In genomic region chr10:77082453-77082852, GRCm38 (mm10) we compare ENCODE assay signal across 8 mouse cellular contexts. TPM values are rescaled to one million over a fixed set of nuclear protein-coding genes. Genes with fewer than 3 reads are reported as not detected.
DNase-seq lines count a peak whose midpoint lies in the region; ATAC-seq and TF ChIP-seq lines count a peak whose summit lies in the region.
"Had no signal": no experiment of that assay in that cellular context is flagged by ENCODE, and none has a peak within 500 bp of the region (broad histone marks: within the 10 kb centered on the region; RNA-seq: fewer than 3 reads in every experiment).

No protein-coding gene starts in this region.

- no peak overlapping the region for H3K27ac ChIP-seq in ES-E14 (ENCODE audit: insufficient read depth, low read depth, low read length, poor library complexity, severe bottlenecking)
- H3K27ac ChIP-seq in cortical plate, adult 2 months (ENCODE audit: insufficient read depth, low read length): no peak overlapping the region
- H3K27ac ChIP-seq in small intestine, adult 2 months (ENCODE audit: insufficient read depth, low read depth, low read length): no peak overlapping the region

- H3K27me3 ChIP-seq in small intestine, adult 2 months (ENCODE audit: control insufficient read depth, insufficient read depth, low read length): no peaks in the 10 kb centered on the region
- H3K27me3 ChIP-seq: megakaryocyte, embryonic 14.5 days had no signal

- peak; percentile 74 for DNase-seq in ES-E14 (ENCODE audit: low read depth, low spot score)
- peak; percentile 79 to 82 for DNase-seq in adrenal gland, adult 18-20 months (ENCODE audit: low spot score in 2 of 2)
- peak; percentile 80 to 86 for DNase-seq in heart, postnatal 10 days
- DNase-seq in layer of hippocampus, postnatal 36 days: peak; percentile 66 to 76

- H3K9ac ChIP-seq in ES-E14 (ENCODE audit: insufficient read depth, low read depth, low read length, poor library complexity, severe bottlenecking): no peak overlapping the region

- in situ Hi-C loops in ES-E14 (cut with MboI; ENCODE audit: low sequenced_read_pairs in 2 of 2, unreplicated experiment in 2 of 2): no loop called here

- peak; percentile 99 for TF ChIP-seq CTCF in cortical plate, adult 2 months (IDR thresholded peaks at IDR 0.05; ENCODE audit: extremely low read depth, insufficient read depth, low read length)
- TF ChIP-seq CTCF in small intestine, adult 2 months (IDR thresholded peaks at IDR 0.05; ENCODE audit: extremely low read depth, insufficient read length, insufficient replicate concordance, low read depth, low read length): peak; percentile 86; the same call in 1 of the 2 replicates

- peaks cover 68% of the 10 kb centered on the region for H3K36me3 ChIP-seq in ES-E14 (ENCODE audit: control insufficient read depth, insufficient read depth, low read length, poor library complexity, severe bottlenecking)
- H3K36me3 ChIP-seq in small intestine, adult 2 months (ENCODE audit: control insufficient read depth, insufficient read depth, low read length): no peaks in the 10 kb centered on the region

- no peaks in the 10 kb centered on the region; a peak in 1 of 4 replicates for H3K4me1 ChIP-seq in ES-E14 (ENCODE audit: control insufficient read depth in 2 of 2, insufficient read depth in 2 of 2, low read length in 2 of 2, poor library complexity in 1 of 2)
- no peaks in the 10 kb centered on the region for H3K4me1 ChIP-seq in cortical plate, adult 2 months (ENCODE audit: control insufficient read depth, insufficient read depth, low read length)
- no peaks in the 10 kb centered on the region for H3K4me1 ChIP-seq in small intestine, adult 2 months (ENCODE audit: control insufficient read depth, insufficient read depth, insufficient read length, low read length)

- peak; percentile 98 for ATAC-seq in megakaryocyte progenitor cell, adult 5-6 weeks (replicated peaks; ENCODE audit: poor library complexity)

- 17% methylated on average over 3 of the region's 3 CpGs for WGBS in small intestine, adult 2 months

- TF ChIP-seq POLR2A in cortical plate, adult 2 months (IDR thresholded peaks at IDR 0.05; ENCODE audit: extremely low read depth, insufficient read depth, low read length): no peak
- TF ChIP-seq POLR2A in small intestine, adult 2 months (IDR thresholded peaks at IDR 0.05; ENCODE audit: low read depth, low read length): no peak

- intact Hi-C loops in heart, postnatal 10 days (cut with DNase I): loop anchor here (2.0 to 10.0 kb wide), 4 partner anchors 46 to 422 kb away; no protein-coding TSS in a partner anchor

- H3K9me3 ChIP-seq in ES-E14 (ENCODE audit: control insufficient read depth, insufficient read depth, low read depth, low read length): no peaks in the 10 kb centered on the region
- H3K9me3 ChIP-seq: megakaryocyte, embryonic 14.5 days had no signal

- no peak overlapping the region for H3K4me3 ChIP-seq in ES-E14 (ENCODE audit: insufficient read depth in 1 of 2, low read depth in 1 of 2, low read length in 2 of 2, poor library complexity in 1 of 2, severe bottlenecking in 1 of 2)
- no peak overlapping the region for H3K4me3 ChIP-seq in cortical plate, adult 2 months (ENCODE audit: insufficient read depth, low read length)
- H3K4me3 ChIP-seq in small intestine, adult 2 months (ENCODE audit: low read depth, low read length): no peak overlapping the region
- H3K4me3 ChIP-seq: megakaryocyte, embryonic 14.5 days had no signal

TF ChIP-seq in ES-E14, 5 proteins besides CTCF, POLR2A, EP300 and RAD21:
- TF ChIP-seq ZC3H11A (IDR thresholded peaks at IDR 0.05; ENCODE audit: borderline replicate concordance, low read depth, low read length) (peak; percentile 88), CHD2 (IDR thresholded peaks at IDR 0.05; ENCODE audit: low read depth, low read length) (no peak), ZNF384 (IDR thresholded peaks at IDR 0.05; ENCODE audit: low read depth, low read length) (peak; percentile 55; the same call in 1 of the 2 replicates), MAFK (IDR thresholded peaks at IDR 0.05; ENCODE audit: insufficient read depth, low read depth, low read length) (0 out of 2 replicates have a peak, but pooled peaks have one; percentile 53), HCFC1 (IDR thresholded peaks at IDR 0.05; ENCODE audit: borderline replicate concordance, insufficient read depth, low read length) (no peak)

RNA-seq across cellular contexts. Expression of gene Slc19a1, which starts 50.4 kb away (rescaled TPM):
- 32.4 and 47.5 TPM in 2 replicates for total RNA-seq in ES-E14 (2012; rRNA removed)
- total RNA-seq in adrenal gland, adult 18-20 months (2021): 10 to 100 TPM; 17.6 to 26.6 TPM
- 37.2 and 37.9 TPM in 2 replicates for polyA plus RNA-seq in cortical plate, adult 2 months (2012; rRNA removed)
- 1 to 10 TPM; 4.7 to 7.5 TPM for total RNA-seq in heart, postnatal 10 days (2021)
- total RNA-seq in layer of hippocampus, postnatal 36 days (2021): 10 to 100 TPM; 20.7 to 23.3 TPM
- total RNA-seq in megakaryocyte progenitor cell, adult 5-6 weeks (2015): 23.8 and 25.6 TPM in 2 replicates
- total RNA-seq in megakaryocyte progenitor cell, adult 5-6 weeks (2017): 22.0 and 26.9 TPM in 2 replicates
- polyA plus RNA-seq in small intestine, adult 2 months (2012; rRNA removed): 44.6 and 131 TPM in 2 replicates
